Mouse (Mus musculus): Measurements from ENCODE around the gene Fuz. TPM values are rescaled to one million over a fixed set of nuclear protein-coding genes. Genes with fewer than 3 reads are reported as not detected.

Gene Fuz
- total RNA-seq, 2 experiments from 2014 or later, result 27.3 to 29.2 TPM

- no peak for DNase-seq (ENCODE audit: extremely low spot score in 1 of 2, low spot score in 1 of 2)
Observed at GRCm38 (mm10) chr7:44884637-44885036, 11.2 kb upstream of the Fuz start.

- no peak for DNase-seq (ENCODE audit: extremely low spot score in 1 of 2, low spot score in 1 of 2)
Observed at GRCm38 (mm10) chr7:44886964-44887363, 8.9 kb upstream of the Fuz start.

GRCm38 (mm10) chr7:44888256-44889105 is 7.4 kb upstream of the Fuz start:
- no peak for DNase-seq (ENCODE audit: extremely low spot score in 1 of 2, low spot score in 1 of 2)

- DNase-seq (ENCODE audit: extremely low spot score in 1 of 2, low spot score in 1 of 2), result no peak
Observed at GRCm38 (mm10) chr7:44890180-44890579, 5.7 kb upstream of the Fuz start.

- no peak for DNase-seq (ENCODE audit: extremely low spot score in 1 of 2, low spot score in 1 of 2)
Observed at GRCm38 (mm10) chr7:44890737-44891136, 5.1 kb upstream of the Fuz start.

GRCm38 (mm10) chr7:44891611-44892010 is 4.3 kb upstream of the Fuz start:
- DNase-seq (ENCODE audit: extremely low spot score in 1 of 2, low spot score in 1 of 2), result no peak

GRCm38 (mm10) chr7:44892276-44892921 is 3.5 kb upstream of the Fuz start, which contains the start of gene Med25:
Gene Med25 (minus strand): TSS chr7:44892712.
- DNase-seq (ENCODE audit: extremely low spot score in 1 of 2, low spot score in 1 of 2), result peak; percentile 76 to 89

- no peak for DNase-seq (ENCODE audit: extremely low spot score in 1 of 2, low spot score in 1 of 2)
Observed at GRCm38 (mm10) chr7:44893197-44893596, 2.7 kb upstream of the Fuz start.

GRCm38 (mm10) chr7:44894175-44894574 is 1.7 kb upstream of the Fuz start:
- no peak for DNase-seq (ENCODE audit: extremely low spot score in 1 of 2, low spot score in 1 of 2)

GRCm38 (mm10) chr7:44895206-44895592 is 680 bp upstream of the Fuz start:
- DNase-seq (ENCODE audit: extremely low spot score in 1 of 2, low spot score in 1 of 2), result no peak

- no peak for DNase-seq (ENCODE audit: extremely low spot score in 1 of 2, low spot score in 1 of 2)
Observed at GRCm38 (mm10) chr7:44896499-44896898, 620 bp downstream of the Fuz start.

- DNase-seq (ENCODE audit: extremely low spot score in 1 of 2, low spot score in 1 of 2), result no peak
Observed at GRCm38 (mm10) chr7:44898607-44899006, 2.7 kb downstream of the Fuz start.

- no peak for DNase-seq (ENCODE audit: extremely low spot score in 1 of 2, low spot score in 1 of 2)
Observed at GRCm38 (mm10) chr7:44900632-44901031, 4.8 kb downstream of the Fuz start.

GRCm38 (mm10) chr7:44901230-44901722 is 5.4 kb downstream of the Fuz start:
- DNase-seq (ENCODE audit: extremely low spot score in 1 of 2, low spot score in 1 of 2), result no peak

- DNase-seq (ENCODE audit: extremely low spot score in 1 of 2, low spot score in 1 of 2), result no peak
Observed at GRCm38 (mm10) chr7:44905430-44905829, 9.6 kb downstream of the Fuz start.

- DNase-seq (ENCODE audit: extremely low spot score in 1 of 2, low spot score in 1 of 2), result no peak
Observed at GRCm38 (mm10) chr7:44908706-44909476, 13.0 kb downstream of the Fuz start.

- no peak for DNase-seq (ENCODE audit: extremely low spot score in 1 of 2, low spot score in 1 of 2)
Observed at GRCm38 (mm10) chr7:44914396-44914795, 18.5 kb downstream of the Fuz start.

GRCm38 (mm10) chr7:44915314-44915713 is 19.4 kb downstream of the Fuz start:
- DNase-seq (ENCODE audit: extremely low spot score in 1 of 2, low spot score in 1 of 2), result no peak

- no peak for DNase-seq (ENCODE audit: extremely low spot score in 1 of 2, low spot score in 1 of 2)
Observed at GRCm38 (mm10) chr7:44916191-44916590, 20.3 kb downstream of the Fuz start.

GRCm38 (mm10) chr7:44916881-44917280 is 21.0 kb downstream of the Fuz start:
- no peak for DNase-seq (ENCODE audit: extremely low spot score in 1 of 2, low spot score in 1 of 2)

GRCm38 (mm10) chr7:44918219-44918618 is 22.3 kb downstream of the Fuz start:
- DNase-seq (ENCODE audit: extremely low spot score in 1 of 2, low spot score in 1 of 2), result peak in 1 of 2 experiments; percentile 6

All from layer of hippocampus, postnatal 25 days (tissue).